Mouse (Mus musculus) myocyte (in vitro differentiated cells): ENCODE data around the gene Fign. TPM values are rescaled to one million over a fixed set of nuclear protein-coding genes. Genes with fewer than 3 reads are reported as not detected.

Source experiments
- H3K27me3 ChIP-seq: one replicate; pipeline ENCODE4 v1.6.1; 2011; ENCODE audit not compliant: control insufficient read depth, insufficient read depth, insufficient read length
- H3K36me3 ChIP-seq: one replicate; pipeline ENCODE4 v1.6.1; 2011; ENCODE audit not compliant: control insufficient read depth, insufficient read depth
- H3K4me2 ChIP-seq: one replicate; pipeline ENCODE4 v1.6.1; 2011; ENCODE audit warnings: low read depth, control low read depth
- H3K4me3 ChIP-seq: one replicate; pipeline ENCODE4 v1.5.1; 2011; ENCODE audit warnings: mild to moderate bottlenecking, control low read depth, moderate library complexity
- H3K79me2 ChIP-seq: one replicate; pipeline ENCODE4 v1.6.1; 2011; ENCODE audit not compliant: control insufficient read depth, insufficient read depth
- H3ac ChIP-seq: one replicate; pipeline ENCODE4 v1.6.1; 2011; ENCODE audit not compliant: control insufficient read depth, insufficient read length
- CEBPB ChIP-seq: IDR thresholded peaks from 2 replicates; pipeline ENCODE4 v1.6.1; 2011; ENCODE audit warnings: mild to moderate bottlenecking, moderate library complexity; ENCODE audit not compliant: poor library complexity, insufficient read depth, severe bottlenecking
- E2F4 ChIP-seq: IDR thresholded peaks from one replicate; pipeline ENCODE4 v1.6.1; 2011; ENCODE audit warnings: mild to moderate bottlenecking, control low read depth, moderate library complexity; ENCODE audit not compliant: insufficient read depth
- MAX ChIP-seq: IDR thresholded peaks from one replicate; pipeline ENCODE4 v1.6.1; 2011; ENCODE audit warnings: low read depth, mild to moderate bottlenecking, control low read depth
- MYOD1 ChIP-seq, 3 experiments: IDR thresholded peaks; one replicate each; pipeline ENCODE4 v1.6.1; 2011; ENCODE audit warnings: control low read depth in 2 of 3, low read depth in 2 of 3, mild to moderate bottlenecking in 2 of 3, moderate library complexity in 1 of 3; ENCODE audit not compliant: insufficient read length in 2 of 3, control insufficient read depth in 1 of 3
- MYOG ChIP-seq, 3 experiments: IDR thresholded peaks; one replicate each; pipeline ENCODE4 v1.6.1; 2011; ENCODE audit warnings: control low read depth in 2 of 3, low read depth in 2 of 3, mild to moderate bottlenecking in 2 of 3; ENCODE audit not compliant: insufficient read length in 2 of 3, control insufficient read depth in 1 of 3, insufficient read depth in 1 of 3
- POLR2A ChIP-seq: IDR thresholded peaks from one replicate; pipeline ENCODE4 v1.6.1; 2011; ENCODE audit warnings: low read depth, mild to moderate bottlenecking, control low read depth, moderate library complexity; ENCODE audit not compliant: insufficient read length
- POLR2AphosphoS2 ChIP-seq: IDR thresholded peaks from one replicate; pipeline ENCODE4 v1.6.1; 2011; ENCODE audit warnings: low read depth, control low read depth; ENCODE audit not compliant: insufficient read length
- REST ChIP-seq: IDR thresholded peaks from one replicate; pipeline ENCODE4 v1.6.1; 2011; ENCODE audit warnings: mild to moderate bottlenecking, control low read depth, moderate library complexity; ENCODE audit not compliant: insufficient read depth, insufficient read length
- SRF ChIP-seq: IDR thresholded peaks from one replicate; pipeline ENCODE4 v1.6.1; 2011; ENCODE audit warnings: low read depth; ENCODE audit not compliant: control insufficient read depth, insufficient read length
- TCF12 ChIP-seq: IDR thresholded peaks from one replicate; pipeline ENCODE4 v1.6.1; 2011; ENCODE audit warnings: mild to moderate bottlenecking, control low read depth; ENCODE audit not compliant: poor library complexity, insufficient read depth, severe bottlenecking
- TCF3 ChIP-seq: IDR thresholded peaks from one replicate; pipeline ENCODE4 v1.6.1; 2011; ENCODE audit warnings: low read depth, control low read depth; ENCODE audit not compliant: insufficient read length
- USF1 ChIP-seq: IDR thresholded peaks from one replicate; pipeline ENCODE4 v1.6.1; 2011; ENCODE audit warnings: low read depth, mild to moderate bottlenecking, control low read depth, moderate library complexity
- polyA plus RNA-seq: library from polyadenylated mRNA; unstranded; fragments of >200 nt; fragmentation: generic; extraction: Trizol; gene quantifications from one replicate; pipeline ENCODE4 v1.2.1, GENCODE M21; 2012; ENCODE audit warnings: missing spikeins

Gene Fign
- polyA plus RNA-seq, 1 experiment: 0.01 TPM

DNA sequence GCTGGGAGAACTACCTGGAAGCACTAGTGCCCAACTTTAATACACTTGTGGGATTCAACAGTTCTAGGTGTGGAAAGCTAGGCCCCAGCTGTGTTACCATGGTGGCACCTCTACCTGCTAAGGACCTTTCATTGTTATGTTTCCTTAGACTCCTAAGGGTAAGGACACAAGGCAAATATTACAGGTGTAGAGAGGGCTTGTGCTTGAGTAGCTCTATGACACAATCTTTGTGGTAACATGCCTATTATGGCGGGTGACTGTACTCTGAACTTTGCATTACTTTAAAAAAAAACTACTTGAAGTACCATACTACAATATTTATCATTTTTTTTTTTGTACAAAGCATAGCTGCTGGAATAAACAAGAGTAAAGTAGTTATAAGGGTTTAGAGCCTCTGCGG, 112.4 kb downstream of the Fign start:
- TF ChIP-seq REST (no peak), TCF3 (no peak), MAX (no peak), E2F4 (no peak), TCF12 (no peak), CEBPB (no peak), MYOG (IDR thresholded peaks at IDR 0.05; ENCODE audit: control insufficient read depth in 1 of 3, insufficient read depth in 1 of 3, insufficient read length in 2 of 3, low read depth in 2 of 3) (no peak), MYOD1 (IDR thresholded peaks at IDR 0.05; ENCODE audit: control insufficient read depth in 1 of 3, insufficient read length in 2 of 3, low read depth in 2 of 3) (no peak), POLR2A (no peak), USF1 (no peak), SRF (no peak), POLR2AphosphoS2 (no peak)
- no peak overlapping the region for H3K4me2 ChIP-seq
- H3K79me2 ChIP-seq: no peaks in the 10 kb centered on the region
- no peaks in the 10 kb centered on the region for H3K36me3 ChIP-seq
- H3ac ChIP-seq: no peak overlapping the region
- no peak overlapping the region for H3K4me3 ChIP-seq
- no peaks in the 10 kb centered on the region for H3K27me3 ChIP-seq

DNA sequence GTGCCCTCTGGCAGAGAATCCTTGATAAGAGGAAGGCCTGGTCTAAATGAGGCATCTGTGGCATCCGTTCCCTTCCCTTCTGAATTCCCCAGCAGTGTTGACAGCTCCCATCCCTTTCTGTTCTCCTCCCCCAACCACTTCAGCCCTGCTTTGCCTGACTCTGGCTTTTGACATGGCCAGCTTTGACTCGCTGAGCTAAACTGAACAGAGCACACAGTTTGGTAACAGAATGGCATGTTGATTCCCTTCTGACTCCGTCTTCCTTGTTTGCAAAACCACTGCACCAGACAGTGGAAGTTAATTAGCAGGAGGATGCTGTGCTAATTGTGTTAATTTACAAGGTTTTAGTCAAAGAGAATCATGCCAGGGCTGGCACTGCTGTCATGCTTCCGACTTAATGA, 115.5 kb downstream of the Fign start:
- H3K4me3 ChIP-seq: no peak overlapping the region
- no peak overlapping the region for H3K4me2 ChIP-seq
- no peaks in the 10 kb centered on the region for H3K36me3 ChIP-seq
- TF ChIP-seq POLR2AphosphoS2: no peak
- TF ChIP-seq TCF12: no peak
- no peak for TF ChIP-seq MYOG (IDR thresholded peaks at IDR 0.05; ENCODE audit: control insufficient read depth in 1 of 3, insufficient read depth in 1 of 3, insufficient read length in 2 of 3, low read depth in 2 of 3)
- TF ChIP-seq POLR2A: no peak
- no peak for TF ChIP-seq USF1
- no peaks in the 10 kb centered on the region for H3K27me3 ChIP-seq
- no peaks in the 10 kb centered on the region for H3K79me2 ChIP-seq
- H3ac ChIP-seq: no peak overlapping the region

DNA sequence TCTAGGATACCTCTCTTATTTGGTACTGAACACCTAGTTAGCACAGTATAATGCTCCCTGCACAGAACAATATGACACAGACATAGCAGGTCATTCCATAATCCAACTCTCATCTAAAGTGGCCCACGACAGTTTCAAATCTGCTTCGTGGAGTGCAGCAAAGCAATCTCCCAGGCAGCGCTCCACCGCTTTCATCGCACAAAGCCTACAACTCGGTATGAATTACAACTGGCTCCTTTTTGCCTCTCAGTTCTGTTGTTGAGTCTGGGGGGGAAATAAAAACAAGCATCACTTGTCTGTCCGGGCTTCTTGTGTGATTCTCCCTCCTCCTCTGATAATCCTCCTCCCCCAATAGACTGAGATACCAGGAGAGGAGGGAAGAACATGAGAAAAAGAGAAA, 116.4 kb downstream of the Fign start:
- Histone ChIP-seq H3K36me3 (no peaks in the 10 kb centered on the region), H3ac (no peak overlapping the region), H3K4me2 (no peak overlapping the region), H3K79me2 (no peaks in the 10 kb centered on the region), H3K4me3 (no peak overlapping the region), H3K27me3 (no peaks in the 10 kb centered on the region)
- TF ChIP-seq POLR2A (no peak), MYOD1 (IDR thresholded peaks at IDR 0.05; ENCODE audit: control insufficient read depth in 1 of 3, insufficient read length in 2 of 3, low read depth in 2 of 3) (no peak), E2F4 (no peak), TCF3 (no peak), USF1 (no peak), MYOG (IDR thresholded peaks at IDR 0.05; ENCODE audit: control insufficient read depth in 1 of 3, insufficient read depth in 1 of 3, insufficient read length in 2 of 3, low read depth in 2 of 3) (no peak), CEBPB (no peak), REST (no peak), POLR2AphosphoS2 (no peak), TCF12 (no peak), SRF (no peak), MAX (no peak)

DNA sequence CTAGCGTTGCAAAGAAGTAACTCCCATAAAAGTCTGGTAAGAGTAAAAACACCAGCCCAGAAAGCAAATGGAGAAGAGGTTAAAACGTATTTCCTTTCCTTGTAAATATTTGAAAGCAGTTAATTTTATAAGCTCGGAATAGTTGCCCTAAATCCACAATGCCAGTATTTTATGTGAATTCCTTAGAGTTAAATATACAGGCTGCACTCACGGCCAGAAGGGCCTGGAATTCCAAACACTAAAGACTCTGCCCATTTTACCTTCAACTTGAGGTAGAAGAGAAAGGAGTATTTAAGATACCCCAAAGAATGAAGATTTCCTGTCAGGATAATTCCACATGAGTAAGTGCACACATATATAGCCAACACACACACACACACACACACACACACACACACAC, 128.2 kb downstream of the Fign start:
- Histone ChIP-seq H3K79me2 (no peaks in the 10 kb centered on the region), H3K36me3 (no peaks in the 10 kb centered on the region), H3K4me2 (no peak overlapping the region), H3K4me3 (no peak overlapping the region), H3K27me3 (no peaks in the 10 kb centered on the region), H3ac (no peak overlapping the region)
- TF ChIP-seq E2F4 (no peak), POLR2AphosphoS2 (no peak), MAX (no peak), TCF12 (no peak), TCF3 (no peak), POLR2A (no peak), MYOG (IDR thresholded peaks at IDR 0.05; ENCODE audit: control insufficient read depth in 1 of 3, insufficient read depth in 1 of 3, insufficient read length in 2 of 3, low read depth in 2 of 3) (no peak), REST (no peak), MYOD1 (IDR thresholded peaks at IDR 0.05; ENCODE audit: control insufficient read depth in 1 of 3, insufficient read length in 2 of 3, low read depth in 2 of 3) (no peak), USF1 (no peak), SRF (no peak), CEBPB (no peak)

DNA sequence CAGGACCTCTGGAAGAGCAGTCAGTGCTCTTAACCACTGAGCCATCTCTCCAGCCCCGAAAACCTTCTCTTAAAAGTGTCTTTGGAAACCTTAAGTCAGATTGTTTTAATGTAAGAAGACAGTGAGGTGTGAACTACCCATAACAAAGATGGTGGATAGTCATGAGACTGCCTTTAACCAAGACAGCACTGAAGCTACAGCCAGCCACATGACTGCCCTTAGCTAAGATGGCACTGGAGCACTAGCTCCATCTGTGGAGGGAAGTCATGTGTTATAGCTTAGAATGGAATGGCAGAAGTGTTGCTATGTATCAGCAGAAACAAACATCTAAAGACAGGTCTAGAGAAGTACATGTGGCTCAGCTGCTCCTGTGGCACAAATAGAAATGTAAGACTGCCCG, 166.8 kb downstream of the Fign start:
- TF ChIP-seq USF1 (no peak), POLR2AphosphoS2 (no peak), MYOD1 (IDR thresholded peaks at IDR 0.05; ENCODE audit: control insufficient read depth in 1 of 3, insufficient read length in 2 of 3, low read depth in 2 of 3) (no peak), SRF (no peak), TCF12 (no peak), E2F4 (no peak), MAX (no peak), CEBPB (no peak), TCF3 (no peak), MYOG (IDR thresholded peaks at IDR 0.05; ENCODE audit: control insufficient read depth in 1 of 3, insufficient read depth in 1 of 3, insufficient read length in 2 of 3, low read depth in 2 of 3) (no peak), POLR2A (no peak), REST (no peak)

More for the DNA sequence above, 166.8 kb downstream of the Fign start:
- no peaks in the 10 kb centered on the region for H3K27me3 ChIP-seq
- no peaks in the 10 kb centered on the region for H3K36me3 ChIP-seq
- H3K4me3 ChIP-seq: no peak overlapping the region
- no peak overlapping the region for H3K4me2 ChIP-seq
- H3ac ChIP-seq: no peak overlapping the region
- no peaks in the 10 kb centered on the region for H3K79me2 ChIP-seq
